Mouse (Mus musculus) heart, adult 2 months (tissue): Measurements from ENCODE around the gene Iqschfp.

Experiments used
- CTCF ChIP-seq: fragments of 200-600 bp; IDR thresholded peaks from 2 replicates; pipeline ENCODE4 v1.8.1; 2022; ENCODE audit warnings: antibody characterized with exemption, mild to moderate bottlenecking, moderate library complexity
- EP300 ChIP-seq: fragments of 200-500 bp; IDR thresholded peaks from 2 replicates; pipeline ENCODE4 v1.6.1; 2011; ENCODE audit warnings: low read depth, low read length, control low read depth; ENCODE audit not compliant: insufficient read depth

DNA sequence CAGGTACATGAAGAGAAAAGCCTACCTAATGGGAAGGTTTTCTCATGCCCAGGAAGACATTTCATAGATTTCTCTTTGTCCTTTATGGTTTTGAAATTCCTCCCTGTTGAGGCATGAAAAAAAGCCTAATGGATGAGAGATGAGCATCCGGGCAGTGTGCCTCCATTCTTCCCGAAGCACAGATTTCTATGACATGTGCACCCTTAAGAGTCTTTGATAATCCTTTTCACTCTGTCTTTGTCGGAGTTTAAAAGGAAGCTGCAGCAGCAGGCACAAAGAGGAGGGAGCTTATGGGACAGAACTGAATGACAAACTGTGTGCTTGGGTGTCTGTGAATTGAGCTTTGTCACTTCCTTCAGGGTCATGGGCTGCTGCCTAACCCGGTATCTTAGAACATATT is 127.4 kb downstream of the Iqschfp start:
- no peak for TF ChIP-seq CTCF
- no peak for TF ChIP-seq EP300
